Mouse (Mus musculus) small intestine, adult 2 months (tissue): ENCODE measurements around the gene Trim26.

Experiments used
- CTCF ChIP-seq: fragments of 200-500 bp; IDR thresholded peaks from 2 replicates; pipeline ENCODE4 v1.5.1; 2012; ENCODE audit warnings: low read depth, mild to moderate bottlenecking, control low read depth, inconsistent platforms, low read length, moderate library complexity, mixed read lengths; ENCODE audit not compliant: insufficient replicate concordance, insufficient read length; ENCODE audit errors: extremely low read depth
- POLR2A ChIP-seq: fragments of 200-500 bp; IDR thresholded peaks from 2 replicates; pipeline ENCODE4 v1.6.1; 2012; ENCODE audit warnings: low read depth, mild to moderate bottlenecking, control low read depth, inconsistent platforms, low read length, moderate library complexity

DNA sequence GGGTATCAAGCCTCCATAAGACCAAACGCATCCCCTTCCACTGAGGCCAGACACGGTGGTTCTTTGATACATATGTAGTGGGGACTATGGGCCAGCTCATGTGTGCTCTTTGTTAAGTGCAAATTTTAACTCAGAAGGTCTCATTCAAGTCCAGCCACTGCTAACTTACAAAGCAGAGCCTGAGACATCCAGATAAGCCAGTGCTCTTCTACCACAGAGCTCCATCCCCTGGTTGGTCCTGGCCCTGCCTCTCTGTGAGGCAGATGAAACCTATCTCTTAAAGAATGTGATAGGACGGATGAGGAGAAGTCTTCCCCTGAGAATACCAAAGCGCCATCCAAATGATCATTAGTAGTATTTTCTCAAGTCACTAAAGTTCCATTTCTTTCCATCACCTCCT is 62.4 kb downstream of the Trim26 start:
- peak; percentile 9; the same call in 1 of the 2 replicates for TF ChIP-seq CTCF
- TF ChIP-seq POLR2A, result no peak
